Mouse (Mus musculus) lung, embryonic 15.5 days (tissue): ENCODE results near the gene Hacd1. TPM values are rescaled to one million over a fixed set of nuclear protein-coding genes. Genes with fewer than 3 reads are reported as not detected.

ENCODE experiments used
- ATAC-seq: fragments of 200-750 bp; cut with Nextera tagmentation; 2 replicates; pipeline ENCODE4 v1.8.0; 2017; ENCODE audit warnings: moderate number of reproducible peaks, borderline replicate concordance; ENCODE audit not compliant: low FRiP score, low TSS enrichment; ENCODE audit errors: extremely low read depth
- H3K27ac ChIP-seq: fragments of 300-500 bp; sonication (generic); 2 replicates; pipeline ENCODE4 v1.5.1; 2015; ENCODE audit warnings: moderate library complexity, mild to moderate bottlenecking, inconsistent platforms
- H3K27me3 ChIP-seq: fragments of 300-500 bp; sonication (generic); 2 replicates; pipeline ENCODE4 v1.6.1; 2015; ENCODE audit warnings: inconsistent platforms
- H3K36me3 ChIP-seq: fragments of 300-500 bp; sonication (generic); 2 replicates; pipeline ENCODE4 v1.6.1; 2015; ENCODE audit warnings: inconsistent platforms
- H3K4me1 ChIP-seq: fragments of 300-500 bp; sonication (generic); 2 replicates; pipeline ENCODE4 v1.6.1; 2015; ENCODE audit warnings: inconsistent platforms
- H3K4me2 ChIP-seq: fragments of 300-500 bp; sonication (generic); 2 replicates; pipeline ENCODE4 v1.6.1; 2015; ENCODE audit warnings: inconsistent platforms, mild to moderate bottlenecking, moderate library complexity
- H3K4me3 ChIP-seq: fragments of 300-500 bp; sonication (generic); 2 replicates; pipeline ENCODE4 v1.5.1; 2015; ENCODE audit warnings: mild to moderate bottlenecking, inconsistent platforms
- H3K9ac ChIP-seq: fragments of 300-500 bp; sonication (generic); 2 replicates; pipeline ENCODE4 v1.6.1; 2015; ENCODE audit warnings: inconsistent platforms
- H3K9me3 ChIP-seq: fragments of 300-500 bp; sonication (generic); 2 replicates; pipeline ENCODE4 v1.6.1; 2016; ENCODE audit warnings: inconsistent platforms
- WGBS: fragments of 180-500 bp; shearing (Covaris S2); methylation state at CpG from one replicate; pipeline ENCODE4 v1.1.7; 2015; 5-methylcytosine and 5-hydroxymethylcytosine counted together
- polyA plus RNA-seq: library from polyadenylated mRNA; unstranded; fragments of >200 nt; fragmentation: Nextera tagmentation; extraction: Ambion mirVana; gene quantifications from 2 replicates; pipeline ENCODE4 v1.2.1, GENCODE M21; 2015

The Hacd1 gene
- polyA plus RNA-seq, 1 experiment from 2014 or later = 87.7 TPM

DNA sequence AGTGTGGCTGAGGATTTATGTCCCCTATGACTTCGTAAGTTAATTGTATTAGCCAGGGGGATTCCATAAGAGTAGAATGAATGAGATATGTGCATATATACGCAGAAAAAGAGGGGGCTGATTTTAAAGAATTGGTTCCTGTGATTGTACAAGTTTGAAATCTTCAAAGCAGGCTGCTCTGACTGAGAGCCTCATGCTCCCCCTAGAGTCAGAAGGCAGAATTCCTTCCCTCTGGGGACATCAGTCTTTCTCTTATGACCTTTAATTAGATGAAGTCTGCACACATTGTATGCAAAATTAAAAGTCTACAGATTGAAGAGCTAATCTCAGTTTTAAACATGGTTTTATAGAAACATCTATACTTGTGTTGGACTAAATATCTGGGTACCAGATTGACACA, 117.8 kb downstream of the Hacd1 start:
- H3K4me1 ChIP-seq = no peaks in the 10 kb centered on the region
- ATAC-seq = no peak
- H3K9ac ChIP-seq = no peak overlapping the region
- no peaks in the 10 kb centered on the region for H3K36me3 ChIP-seq
- no peaks in the 10 kb centered on the region for H3K27me3 ChIP-seq
- H3K4me2 ChIP-seq = no peak overlapping the region
- H3K4me3 ChIP-seq = no peak overlapping the region
- 32% methylated on average over 2 of the region's 2 CpGs for WGBS
- H3K9me3 ChIP-seq = no peaks in the 10 kb centered on the region
- no peak overlapping the region for H3K27ac ChIP-seq

- Histone ChIP-seq H3K4me2 (no peak overlapping the region), H3K27ac (no peak overlapping the region), H3K9ac (no peak overlapping the region), H3K36me3 (no peaks in the 10 kb centered on the region), H3K9me3 (no peaks in the 10 kb centered on the region), H3K27me3 (no peaks in the 10 kb centered on the region), H3K4me1 (no peaks in the 10 kb centered on the region), H3K4me3 (no peak overlapping the region)
- WGBS = 55% methylated on average over 3 of the region's 3 CpGs
- ATAC-seq = no peak
Measured at GRCm38 (mm10) chr2:13935343-13935742, 120.6 kb downstream of the Hacd1 start.

- Histone ChIP-seq H3K27ac (no peak overlapping the region), H3K4me1 (no peaks in the 10 kb centered on the region), H3K27me3 (no peaks in the 10 kb centered on the region), H3K36me3 (no peaks in the 10 kb centered on the region), H3K9me3 (no peaks in the 10 kb centered on the region), H3K4me3 (no peak overlapping the region), H3K9ac (no peak overlapping the region), H3K4me2 (no peak overlapping the region)
- ATAC-seq = no peak
Measured at GRCm38 (mm10) chr2:13932253-13932652, 123.7 kb downstream of the Hacd1 start.

GRCm38 (mm10) chr2:13930724-13931123, 125.2 kb downstream of the Hacd1 start:
- no peak overlapping the region for H3K4me3 ChIP-seq
- no peaks in the 10 kb centered on the region for H3K4me1 ChIP-seq
- H3K9ac ChIP-seq = no peak overlapping the region
- ATAC-seq = no peak
- 74% methylated on average over 1 of the region's 1 CpGs for WGBS
- no peaks in the 10 kb centered on the region for H3K36me3 ChIP-seq
- H3K4me2 ChIP-seq = no peak overlapping the region
- no peaks in the 10 kb centered on the region for H3K9me3 ChIP-seq
- no peak overlapping the region for H3K27ac ChIP-seq
- H3K27me3 ChIP-seq = no peaks in the 10 kb centered on the region

GRCm38 (mm10) chr2:13888568-13888967, 167.4 kb downstream of the Hacd1 start:
- H3K27ac ChIP-seq = no peak overlapping the region
- H3K9me3 ChIP-seq = no peaks in the 10 kb centered on the region
- no peaks in the 10 kb centered on the region for H3K4me1 ChIP-seq
- H3K4me3 ChIP-seq = no peak overlapping the region
- no peak for ATAC-seq
- H3K36me3 ChIP-seq = no peaks in the 10 kb centered on the region
- no peak overlapping the region for H3K4me2 ChIP-seq
- no peak overlapping the region for H3K9ac ChIP-seq
- H3K27me3 ChIP-seq = no peaks in the 10 kb centered on the region

DNA sequence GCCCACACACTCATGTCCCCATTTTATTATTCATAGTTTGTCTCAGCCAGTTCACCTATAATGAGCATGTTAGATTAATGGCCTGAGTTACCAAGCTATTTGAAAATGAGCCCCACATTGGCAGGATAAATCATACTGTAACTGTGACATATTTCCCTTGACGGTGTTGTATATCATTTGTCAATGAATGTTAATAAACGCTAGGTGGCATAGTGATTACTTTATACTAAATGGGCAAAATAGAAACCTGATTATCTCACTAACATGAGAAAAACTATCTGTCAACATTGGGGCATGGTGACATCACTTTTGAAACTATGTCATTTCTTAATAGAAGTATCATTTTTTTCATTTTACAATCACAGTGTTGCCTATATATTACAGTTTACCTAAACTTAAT, 198.5 kb downstream of the Hacd1 start:
- Histone ChIP-seq H3K4me3 (no peak overlapping the region), H3K9ac (no peak overlapping the region), H3K4me1 (no peaks in the 10 kb centered on the region), H3K36me3 (no peaks in the 10 kb centered on the region), H3K27me3 (no peaks in the 10 kb centered on the region), H3K27ac (no peak overlapping the region), H3K9me3 (no peaks in the 10 kb centered on the region), H3K4me2 (no peak overlapping the region)
- WGBS = 39% methylated on average over 2 of the region's 2 CpGs
- ATAC-seq = no peak

DNA sequence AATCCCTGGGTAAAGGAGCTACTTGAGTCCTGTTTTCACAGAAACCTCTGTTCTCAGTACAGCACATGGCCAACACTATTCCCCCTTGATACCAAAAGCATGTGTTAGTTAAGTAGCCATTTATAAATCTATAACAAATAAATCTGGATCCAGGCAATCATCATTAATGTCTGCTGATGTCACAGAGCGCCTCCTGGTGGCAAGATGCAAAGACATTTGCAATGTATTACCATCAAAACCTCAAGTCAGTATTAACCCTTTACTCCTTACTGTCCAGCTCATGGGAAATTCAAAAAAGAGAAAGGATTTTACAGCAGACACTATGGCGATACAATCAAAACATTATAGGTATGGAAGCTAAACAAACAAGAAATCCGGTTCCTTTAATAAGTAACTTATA, 200.4 kb downstream of the Hacd1 start:
- Histone ChIP-seq H3K4me1 (no peaks in the 10 kb centered on the region), H3K9ac (no peak overlapping the region), H3K27ac (no peak overlapping the region), H3K4me2 (no peak overlapping the region), H3K36me3 (no peaks in the 10 kb centered on the region), H3K9me3 (no peaks in the 10 kb centered on the region), H3K27me3 (no peaks in the 10 kb centered on the region), H3K4me3 (no peak overlapping the region)
- ATAC-seq = no peak
- WGBS = 59% methylated on average over 3 of the region's 3 CpGs

GRCm38 (mm10) chr2:13836310-13836709, 219.6 kb downstream of the Hacd1 start:
- 68% methylated on average over 3 of the region's 3 CpGs for WGBS
- no peak overlapping the region for H3K9ac ChIP-seq
- no peak for ATAC-seq

DNA sequence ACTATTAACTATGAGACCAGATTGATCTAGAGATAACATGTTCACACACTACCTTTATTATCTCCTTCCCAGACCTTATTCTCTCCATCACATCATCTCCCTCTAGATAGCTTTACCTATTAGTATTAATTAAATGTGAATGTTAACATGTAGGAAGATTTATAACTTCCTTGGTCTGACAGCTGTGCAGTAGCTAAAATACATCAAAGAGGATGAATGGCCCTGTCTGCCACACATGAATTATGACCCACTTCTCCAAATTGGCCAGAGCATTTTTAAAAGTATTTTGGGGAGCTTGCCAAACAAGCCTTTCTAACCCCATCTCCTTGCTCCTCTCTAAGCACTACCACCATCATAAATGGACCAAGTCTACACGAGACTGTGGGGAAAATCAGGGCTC, 220.9 kb downstream of the Hacd1 start:
- Histone ChIP-seq H3K9ac (no peak overlapping the region), H3K27ac (no peak overlapping the region), H3K27me3 (no peaks in the 10 kb centered on the region), H3K4me2 (no peak overlapping the region), H3K4me3 (no peak overlapping the region), H3K9me3 (no peaks in the 10 kb centered on the region), H3K36me3 (no peaks in the 10 kb centered on the region), H3K4me1 (no peaks in the 10 kb centered on the region)
- 38% methylated on average over 1 of the region's 1 CpGs for WGBS
- no peak for ATAC-seq

More at GRCm38 (mm10) chr2:13836310-13836709, 219.6 kb downstream of the Hacd1 start:
- Histone ChIP-seq H3K36me3 (no peaks in the 10 kb centered on the region), H3K4me2 (no peak overlapping the region), H3K27me3 (no peaks in the 10 kb centered on the region), H3K9me3 (no peaks in the 10 kb centered on the region), H3K4me1 (no peaks in the 10 kb centered on the region), H3K27ac (no peak overlapping the region), H3K4me3 (no peak overlapping the region)

- Histone ChIP-seq H3K9ac (no peak overlapping the region), H3K4me1 (no peaks in the 10 kb centered on the region), H3K9me3 (no peaks in the 10 kb centered on the region), H3K27ac (no peak overlapping the region), H3K27me3 (no peaks in the 10 kb centered on the region), H3K4me2 (no peak overlapping the region), H3K36me3 (no peaks in the 10 kb centered on the region), H3K4me3 (no peak overlapping the region)
- ATAC-seq = no peak
- 65% methylated on average over 2 of the region's 2 CpGs for WGBS
Measured at GRCm38 (mm10) chr2:13816645-13817044, 239.3 kb downstream of the Hacd1 start.

GRCm38 (mm10) chr2:13808593-13808992, 247.3 kb downstream of the Hacd1 start:
- Histone ChIP-seq H3K9ac (no peak overlapping the region), H3K4me2 (no peak overlapping the region), H3K4me3 (no peak overlapping the region), H3K4me1 (no peaks in the 10 kb centered on the region), H3K27me3 (no peaks in the 10 kb centered on the region), H3K9me3 (no peaks in the 10 kb centered on the region), H3K36me3 (no peaks in the 10 kb centered on the region), H3K27ac (no peak overlapping the region)
- no peak for ATAC-seq
- WGBS = 18% methylated on average over 5 of the region's 5 CpGs

- no peak for ATAC-seq
- Histone ChIP-seq H3K36me3 (no peaks in the 10 kb centered on the region), H3K27me3 (no peaks in the 10 kb centered on the region), H3K4me3 (no peak overlapping the region), H3K27ac (no peak overlapping the region), H3K9me3 (no peaks in the 10 kb centered on the region), H3K4me2 (no peak overlapping the region), H3K9ac (no peak overlapping the region), H3K4me1 (no peaks in the 10 kb centered on the region)
- WGBS = 31% methylated on average over 4 of the region's 4 CpGs
Measured at GRCm38 (mm10) chr2:13808008-13808407, 247.9 kb downstream of the Hacd1 start.

DNA sequence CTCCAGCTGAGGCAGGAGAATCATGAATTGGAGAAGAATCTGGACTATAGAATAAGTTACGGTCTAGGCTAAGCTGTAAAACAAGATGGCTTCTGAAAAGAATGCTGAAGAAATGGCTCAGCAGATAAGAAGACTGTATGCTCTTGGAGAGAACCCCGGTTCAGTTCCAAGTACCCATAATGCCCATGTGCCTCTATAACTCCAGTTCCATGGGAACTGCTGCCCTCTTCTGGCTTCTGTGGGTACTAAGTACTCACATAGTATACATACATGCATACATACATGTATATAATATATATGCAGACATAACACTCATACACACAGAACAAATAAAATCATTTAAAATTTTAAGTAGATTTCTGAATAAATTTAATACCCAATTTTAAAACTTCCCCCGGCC, 249.8 kb downstream of the Hacd1 start:
- no peaks in the 10 kb centered on the region for H3K9me3 ChIP-seq
- ATAC-seq = no peak
- H3K9ac ChIP-seq = no peak overlapping the region
- H3K4me3 ChIP-seq = no peak overlapping the region
- no peak overlapping the region for H3K27ac ChIP-seq
- no peaks in the 10 kb centered on the region for H3K4me1 ChIP-seq
- no peak overlapping the region for H3K4me2 ChIP-seq
- H3K27me3 ChIP-seq = no peaks in the 10 kb centered on the region
- WGBS = 87% methylated on average over 3 of the region's 3 CpGs
- H3K36me3 ChIP-seq = no peaks in the 10 kb centered on the region
